Mouse (Mus musculus) thymus, postnatal 36 days (tissue): Measurements from ENCODE around the gene Spcs1.
A peak's percentile ranks its signal among the peaks of the same experiment; 100 is the strongest.

ENCODE experiments used
- DNase-seq, 2 experiments: peaks; one replicate each; pipeline ENCODE4 v3.0.0; 2022; ENCODE audit warnings: mixed read lengths in 2 of 2

Spcs1 gene

GRCm38 (mm10) chr14:31001307-31002205 is at the start of gene Spcs1, which contains the start of gene Glt8d1:
TSS of gene Spcs1 (minus strand) at chr14:31001672.
TSS of gene Glt8d1 (plus strand) at chr14:31001400.
- DNase-seq, result peak; percentile 85 to 88

- DNase-seq, result no peak
Observed at GRCm38 (mm10) chr14:31045817-31046216, 44.3 kb upstream of the Spcs1 start.

GRCm38 (mm10) chr14:31045296-31045695 is 43.8 kb upstream of the Spcs1 start:
- no peak for DNase-seq

DNA sequence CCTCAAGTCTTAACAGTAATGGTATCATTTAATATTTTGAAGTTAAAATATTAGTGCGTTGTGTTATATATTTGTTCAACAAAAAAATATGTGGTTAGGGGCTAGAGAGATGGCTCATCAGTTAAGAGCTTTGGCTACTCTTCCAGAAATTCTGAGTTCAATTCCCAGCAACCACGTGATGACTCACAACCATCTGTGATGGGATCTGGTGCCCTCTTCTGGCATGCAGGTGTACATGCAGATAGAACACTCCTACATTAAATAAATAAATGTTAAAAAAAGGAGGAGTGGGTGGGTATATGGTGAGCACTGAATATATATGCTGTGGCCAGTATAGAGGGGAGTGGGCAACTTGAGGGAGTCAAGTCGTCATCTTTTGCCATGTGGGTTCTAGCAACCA is 24.3 kb upstream of the Spcs1 start:
- peak; percentile 9 to 13 for DNase-seq

DNA sequence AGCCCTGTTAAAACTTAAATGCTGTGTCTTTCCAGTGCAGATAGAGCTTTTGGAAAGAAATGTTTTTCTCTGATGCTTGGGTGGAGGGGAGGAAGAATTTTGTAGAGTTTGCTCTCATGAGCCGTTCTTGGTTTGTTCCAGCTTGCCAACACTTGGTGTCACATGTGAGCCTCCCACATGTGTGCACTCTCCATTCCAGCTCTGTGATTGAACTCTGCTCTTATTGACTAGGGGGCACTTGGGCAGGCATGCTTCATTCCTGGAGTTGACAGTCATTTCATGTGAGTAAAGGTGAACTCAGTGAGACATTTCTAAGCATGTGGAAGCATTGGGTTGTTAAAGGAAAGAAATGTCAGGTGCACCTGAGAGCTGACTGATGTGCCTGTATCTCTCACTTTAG is 21.1 kb upstream of the Spcs1 start:
- DNase-seq, result no peak

DNA sequence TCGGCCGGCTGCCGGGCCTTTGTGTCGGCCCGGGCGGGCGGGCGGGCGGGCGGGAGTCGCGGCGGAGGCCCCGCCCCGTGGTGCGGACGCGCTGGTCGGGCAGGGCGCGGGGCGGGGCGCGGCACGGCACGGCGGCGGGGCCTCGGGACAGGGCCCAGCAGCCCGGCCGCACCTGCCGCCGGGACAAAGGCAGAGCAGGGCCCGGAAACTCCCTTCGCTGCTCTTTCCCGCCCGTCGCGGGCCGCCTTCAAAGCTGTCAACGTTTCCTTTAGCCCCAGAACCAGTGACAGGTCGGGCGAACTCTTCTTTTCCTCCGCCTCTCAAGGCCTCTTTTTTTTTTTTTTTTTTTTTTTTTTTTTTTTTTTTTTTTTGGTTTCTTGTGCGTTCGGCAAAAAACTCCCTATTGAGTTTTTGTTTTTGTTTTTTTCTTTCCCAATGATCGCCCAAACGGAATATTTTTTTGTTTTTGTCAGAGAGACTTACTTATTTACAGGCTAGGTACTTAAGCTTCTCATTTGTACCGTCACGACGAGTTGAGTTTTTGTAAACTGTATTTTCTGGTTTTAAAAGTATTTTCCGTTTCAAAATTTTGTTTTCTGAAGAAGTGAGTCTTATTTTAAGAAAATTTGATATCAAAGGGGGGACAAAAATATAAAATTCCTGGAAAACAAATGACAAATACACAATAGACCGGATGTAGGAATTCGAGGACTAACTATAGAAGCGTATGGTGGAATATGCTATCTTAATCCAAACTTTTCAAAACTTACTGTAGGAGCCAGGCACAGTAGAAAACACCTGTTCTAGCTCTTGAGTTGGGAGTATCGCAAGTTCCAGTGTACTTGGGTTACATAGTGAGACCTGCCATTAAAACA is 18.1 kb upstream of the Spcs1 start:
- peak; percentile 82 to 92 for DNase-seq

- peak; percentile 95 to 97 for DNase-seq
Observed at GRCm38 (mm10) chr14:31018860-31019291, 17.4 kb upstream of the Spcs1 start, which contains the start of the genes Pbrm1 and Gnl3. TSS of gene Pbrm1 (plus strand) at chr14:31019138. TSS of gene Gnl3 (minus strand) at chr14:31019152.

- DNase-seq, result peak; percentile 5 to 16
Observed at GRCm38 (mm10) chr14:31017854-31018253, 16.4 kb upstream of the Spcs1 start.

DNA sequence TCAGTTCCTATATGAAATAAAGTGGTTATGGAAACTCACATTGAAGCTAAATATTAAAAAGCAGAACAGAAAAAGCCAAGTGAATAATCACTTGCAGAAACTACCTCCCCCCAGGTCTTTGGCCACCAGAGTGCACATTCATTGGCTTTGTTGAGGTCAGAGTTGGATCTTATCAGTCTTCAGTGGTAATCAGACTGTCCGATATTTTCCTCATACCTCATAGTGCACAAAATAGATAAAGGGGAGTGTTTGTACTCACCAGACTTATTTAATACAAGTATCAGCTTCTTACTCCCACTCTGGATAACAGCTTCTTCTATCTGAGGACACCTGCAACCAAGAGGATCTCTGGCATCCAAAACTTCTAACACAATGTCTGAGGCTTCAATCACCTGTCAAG is 14.6 kb upstream of the Spcs1 start:
- DNase-seq, result no peak

DNA sequence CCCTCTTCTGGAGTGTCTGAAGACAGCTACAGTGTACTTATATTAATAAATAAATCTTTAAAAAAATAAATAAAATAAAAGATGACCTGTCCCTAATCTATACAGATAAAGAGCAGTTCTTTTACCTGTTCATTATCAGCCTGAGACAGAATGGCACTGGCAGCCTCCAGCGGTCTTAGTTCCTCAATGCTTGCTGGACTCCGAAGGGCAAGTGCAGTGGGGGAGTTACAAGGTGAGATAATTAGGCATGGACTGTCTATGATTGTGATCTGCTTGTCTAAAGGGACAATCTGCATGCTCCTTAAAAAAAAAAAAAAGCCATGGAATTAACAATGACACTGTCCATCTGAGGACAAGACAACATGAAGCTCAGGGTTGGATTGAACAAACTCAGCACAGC is 12.5 kb upstream of the Spcs1 start:
- no peak for DNase-seq

DNA sequence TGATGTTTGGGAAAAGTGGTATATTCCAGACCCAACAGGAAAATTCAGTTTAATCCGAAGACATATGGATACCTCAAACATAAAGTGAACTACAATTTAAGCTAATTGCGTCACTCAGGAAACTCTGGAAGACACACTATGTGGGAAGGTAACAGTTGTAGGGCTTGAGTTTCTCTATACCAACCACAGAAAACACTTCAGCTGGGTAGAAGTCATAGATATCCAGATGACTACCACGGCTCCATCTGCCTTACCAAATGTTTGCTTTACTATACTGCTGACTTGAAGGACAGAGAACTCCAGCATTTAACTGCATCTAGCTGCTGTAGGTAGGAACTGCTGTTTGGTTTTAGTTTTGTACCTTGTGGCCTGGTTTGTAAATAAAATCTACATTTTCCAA is 10.1 kb upstream of the Spcs1 start:
- DNase-seq, result no peak

- DNase-seq, result no peak
Observed at GRCm38 (mm10) chr14:31006779-31007178, 5.3 kb upstream of the Spcs1 start.

- DNase-seq, result no peak
Observed at GRCm38 (mm10) chr14:31004527-31004926, 3.1 kb upstream of the Spcs1 start.

GRCm38 (mm10) chr14:31000816-31001306 is 611 bp downstream of the Spcs1 start:
- DNase-seq, result no peak

- DNase-seq, result no peak
Observed at GRCm38 (mm10) chr14:31000356-31000755, 1.1 kb downstream of the Spcs1 start.

DNA sequence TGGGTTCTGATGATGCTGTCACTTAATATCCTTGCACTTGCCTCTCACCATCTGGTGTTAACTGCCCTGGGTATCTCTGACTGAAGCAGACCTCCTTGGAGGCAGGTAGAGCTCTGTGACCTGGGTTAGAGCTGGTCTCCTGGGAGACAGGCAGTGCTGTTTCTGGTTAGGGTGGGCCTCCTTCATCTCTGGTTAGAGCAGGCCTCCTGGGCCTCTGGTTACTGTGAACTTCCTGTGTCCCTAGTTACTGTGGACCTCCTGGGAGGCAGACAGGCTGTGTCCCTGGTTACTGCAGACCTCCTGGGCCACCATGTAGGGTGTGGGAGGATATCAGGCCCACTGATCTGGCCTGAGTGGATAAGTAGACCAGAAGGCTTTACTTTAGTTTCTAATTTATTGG is 5.1 kb downstream of the Spcs1 start:
- no peak for DNase-seq

GRCm38 (mm10) chr14:30976222-30976621 is 25.2 kb downstream of the Spcs1 start:
- no peak for DNase-seq

DNA sequence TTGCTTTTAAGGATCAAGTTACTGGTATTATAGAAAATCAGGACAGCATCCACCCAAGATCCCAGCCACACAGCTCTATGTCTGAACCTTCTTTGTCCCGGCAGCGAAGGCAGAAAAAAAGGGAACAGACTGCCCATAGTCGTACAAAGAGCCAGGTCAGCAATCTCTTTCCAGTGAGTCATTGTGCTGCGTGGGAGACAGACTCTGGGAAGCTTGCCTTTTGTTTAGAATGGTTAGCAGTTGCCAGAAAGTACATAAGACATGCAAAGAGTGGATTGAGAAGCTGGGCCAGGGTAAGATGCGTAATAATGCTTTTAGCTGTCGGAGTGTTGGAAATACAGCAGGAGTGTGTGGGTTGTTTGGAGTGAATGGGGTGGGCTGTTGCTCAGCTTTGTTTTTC is 27.3 kb downstream of the Spcs1 start:
- no peak for DNase-seq

GRCm38 (mm10) chr14:30960366-30960765 is 41.1 kb downstream of the Spcs1 start:
- DNase-seq, result no peak

DNA sequence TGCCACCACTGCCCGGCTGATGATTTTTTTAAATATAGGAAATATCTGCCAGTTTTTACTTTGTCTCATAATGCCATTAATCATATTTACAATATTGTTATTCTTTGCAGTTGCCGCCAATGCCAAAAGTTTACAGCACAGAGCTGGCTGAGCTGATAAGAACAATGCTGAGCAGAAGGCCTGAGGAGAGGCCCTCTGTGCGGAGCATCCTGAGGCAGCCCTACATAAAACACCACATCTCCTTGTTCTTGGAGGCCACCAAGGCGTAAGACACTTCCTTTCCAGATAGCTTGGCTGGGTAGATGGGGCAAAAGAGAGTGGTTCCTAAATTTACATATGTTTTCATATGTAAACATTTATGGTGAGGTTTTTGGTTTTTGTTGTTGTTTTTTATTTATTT is 42.4 kb downstream of the Spcs1 start:
- DNase-seq, result no peak

- no peak for DNase-seq
Observed at GRCm38 (mm10) chr14:30958517-30958916, 43.0 kb downstream of the Spcs1 start.

GRCm38 (mm10) chr14:30951154-30951825 is 50.2 kb downstream of the Spcs1 start, which contains the start of gene Nek4:
TSS of gene Nek4 (plus strand) at chr14:30951377.
- peak; percentile 95 to 97 for DNase-seq

- no peak for DNase-seq
Observed at GRCm38 (mm10) chr14:30949986-30950385, 51.5 kb downstream of the Spcs1 start.
